Mouse (Mus musculus): ENCODE data around the gene Tomm40l.

DNA sequence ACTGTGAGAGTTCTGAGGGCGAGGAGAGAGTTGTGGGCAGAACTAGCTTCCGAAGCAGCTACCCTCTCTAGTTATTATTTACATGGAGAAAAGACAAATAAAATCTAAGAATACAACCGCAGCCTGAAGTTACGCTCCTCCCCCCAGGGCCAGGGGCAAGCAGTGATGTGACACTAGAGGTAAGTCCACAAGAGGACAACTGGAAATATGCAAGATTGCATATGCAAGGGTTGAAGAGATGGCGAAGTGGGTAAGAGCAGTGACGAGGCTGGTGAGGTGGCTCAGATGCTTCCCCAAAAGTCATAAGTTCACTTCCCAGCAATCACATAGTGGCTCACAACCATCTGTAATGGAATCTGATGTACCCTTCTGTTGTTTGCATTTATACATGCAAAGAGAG is 854 bp upstream of the Tomm40l start:
- TF ChIP-seq EP300 (IDR thresholded peaks at IDR 0.05; ENCODE audit: low read depth), result no peak
- TF ChIP-seq CTCF (IDR thresholded peaks at IDR 0.05; ENCODE audit: low read depth), result no peak
